Mouse (Mus musculus): ENCODE results near the gene Gpt2. TPM values are rescaled to one million over a fixed set of nuclear protein-coding genes. Genes with fewer than 3 reads are reported as not detected.

Gpt2 gene
- polyA plus RNA-seq, 1 experiment from 2014 or later = 39.1 TPM

DNA sequence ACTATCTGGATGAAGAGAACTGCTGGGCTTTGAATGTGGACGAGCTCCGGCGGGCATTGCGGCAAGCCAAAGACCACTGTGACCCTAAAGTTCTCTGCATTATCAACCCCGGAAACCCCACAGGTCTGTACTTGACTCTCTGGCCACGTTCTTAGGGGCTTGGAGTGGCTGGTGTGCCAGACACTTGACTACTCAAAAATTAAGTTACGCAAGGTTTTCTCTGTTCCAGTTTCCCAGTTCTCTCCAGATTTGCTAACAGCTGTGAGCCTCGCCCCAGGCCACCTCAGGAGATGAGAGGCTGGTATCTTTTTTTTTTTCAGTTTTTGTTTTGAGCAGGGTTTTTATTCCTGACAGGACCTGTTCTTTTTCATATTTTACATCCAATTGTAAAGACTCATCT, 19.9 kb downstream of the Gpt2 start:
- ATAC-seq = no peak
- H3K4me2 ChIP-seq (ENCODE audit: low read length) = no peak overlapping the region
- no peaks in the 10 kb centered on the region for H3K9me3 ChIP-seq (ENCODE audit: control insufficient read depth, low read length)
- H3K4me3 ChIP-seq (replicated peaks; ENCODE audit: low read length) = no peak overlapping the region
- no peak overlapping the region for H3K9ac ChIP-seq (replicated peaks; ENCODE audit: low read depth, low read length)
- H3K27me3 ChIP-seq (replicated peaks; ENCODE audit: control insufficient read depth, insufficient read depth, low read length) = no peaks in the 10 kb centered on the region
- peaks cover 32% of the 10 kb centered on the region for H3K36me3 ChIP-seq (ENCODE audit: control insufficient read depth, insufficient read depth)
- no peaks in the 10 kb centered on the region for H3K4me1 ChIP-seq (replicated peaks; ENCODE audit: control insufficient read depth, insufficient read depth, low read length)
- no peak overlapping the region for H3K27ac ChIP-seq (ENCODE audit: low read length)
- 90% methylated on average over 8 of the region's 8 CpGs for WGBS

DNA sequence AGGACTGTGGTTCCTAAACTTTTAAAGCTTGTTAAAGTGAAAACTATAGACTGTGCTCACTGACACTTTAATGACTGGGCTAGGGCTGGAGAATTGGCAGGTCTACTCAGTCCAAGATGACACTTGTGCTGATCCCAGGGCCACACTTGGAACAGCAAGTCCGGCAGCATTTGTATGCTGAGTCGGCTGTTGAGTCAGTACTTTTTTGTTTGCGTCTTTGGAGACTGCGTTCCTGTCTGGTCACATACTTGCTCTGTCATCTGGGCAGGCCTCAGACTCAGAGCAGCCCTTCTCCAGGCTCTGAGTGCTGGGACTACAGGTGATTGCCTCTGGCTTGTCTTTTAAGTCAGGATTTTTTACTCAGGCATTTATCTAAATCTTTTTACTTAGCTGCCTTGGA, 20.9 kb downstream of the Gpt2 start:
- no peaks in the 10 kb centered on the region for H3K27me3 ChIP-seq (replicated peaks; ENCODE audit: control insufficient read depth, insufficient read depth, low read length)
- no peaks in the 10 kb centered on the region for H3K4me1 ChIP-seq (replicated peaks; ENCODE audit: control insufficient read depth, insufficient read depth, low read length)
- no peaks in the 10 kb centered on the region for H3K9me3 ChIP-seq (ENCODE audit: control insufficient read depth, low read length)
- no peak overlapping the region for H3K9ac ChIP-seq (replicated peaks; ENCODE audit: low read depth, low read length)
- peaks cover 31% of the 10 kb centered on the region for H3K36me3 ChIP-seq (ENCODE audit: control insufficient read depth, insufficient read depth)
- no peak overlapping the region for H3K4me3 ChIP-seq (replicated peaks; ENCODE audit: low read length)
- H3K4me2 ChIP-seq (ENCODE audit: low read length) = no peak overlapping the region
- no peak for ATAC-seq
- no peak overlapping the region for H3K27ac ChIP-seq (ENCODE audit: low read length)
- WGBS = 85% methylated on average over 4 of the region's 4 CpGs

GRCm38 (mm10) chr8:85515391-85515790, 23.0 kb downstream of the Gpt2 start:
- Histone ChIP-seq H3K9me3 (ENCODE audit: control insufficient read depth, low read length) (no peaks in the 10 kb centered on the region), H3K9ac (replicated peaks; ENCODE audit: low read depth, low read length) (no peak overlapping the region), H3K36me3 (ENCODE audit: control insufficient read depth, insufficient read depth) (peaks cover 31% of the 10 kb centered on the region), H3K27me3 (replicated peaks; ENCODE audit: control insufficient read depth, insufficient read depth, low read length) (no peaks in the 10 kb centered on the region), H3K4me1 (replicated peaks; ENCODE audit: control insufficient read depth, insufficient read depth, low read length) (no peaks in the 10 kb centered on the region), H3K4me3 (replicated peaks; ENCODE audit: low read length) (no peak overlapping the region), H3K27ac (ENCODE audit: low read length) (no peak overlapping the region), H3K4me2 (ENCODE audit: low read length) (no peak overlapping the region)
- 83% methylated on average over 7 of the region's 7 CpGs for WGBS
- no peak for ATAC-seq

- Histone ChIP-seq H3K9me3 (ENCODE audit: control insufficient read depth, low read length) (no peaks in the 10 kb centered on the region), H3K36me3 (ENCODE audit: control insufficient read depth, insufficient read depth) (peaks cover 31% of the 10 kb centered on the region), H3K4me2 (ENCODE audit: low read length) (no peak overlapping the region), H3K4me1 (replicated peaks; ENCODE audit: control insufficient read depth, insufficient read depth, low read length) (no peaks in the 10 kb centered on the region), H3K4me3 (replicated peaks; ENCODE audit: low read length) (no peak overlapping the region), H3K27ac (ENCODE audit: low read length) (no peak overlapping the region), H3K9ac (replicated peaks; ENCODE audit: low read depth, low read length) (no peak overlapping the region), H3K27me3 (replicated peaks; ENCODE audit: control insufficient read depth, insufficient read depth, low read length) (no peaks in the 10 kb centered on the region)
- 85% methylated on average over 4 of the region's 4 CpGs for WGBS
- no peak for ATAC-seq
These were observed 25.0 kb downstream of the Gpt2 start for GRCm38 (mm10) chr8:85517336-85517735.

GRCm38 (mm10) chr8:85517956-85518355, 25.6 kb downstream of the Gpt2 start:
- no peak for ATAC-seq

GRCm38 (mm10) chr8:85520586-85520985, 28.2 kb downstream of the Gpt2 start:
- peaks cover 24% of the 10 kb centered on the region for H3K36me3 ChIP-seq (ENCODE audit: control insufficient read depth, insufficient read depth)
- ATAC-seq = no peak
- H3K27me3 ChIP-seq (replicated peaks; ENCODE audit: control insufficient read depth, insufficient read depth, low read length) = no peaks in the 10 kb centered on the region
- no peak overlapping the region for H3K9ac ChIP-seq (replicated peaks; ENCODE audit: low read depth, low read length)
- no peaks in the 10 kb centered on the region for H3K9me3 ChIP-seq (ENCODE audit: control insufficient read depth, low read length)
- H3K27ac ChIP-seq (ENCODE audit: low read length) = no peak overlapping the region
- 94% methylated on average over 4 of the region's 4 CpGs for WGBS
- H3K4me3 ChIP-seq (replicated peaks; ENCODE audit: low read length) = no peak overlapping the region
- no peak overlapping the region for H3K4me2 ChIP-seq (ENCODE audit: low read length)
- H3K4me1 ChIP-seq (replicated peaks; ENCODE audit: control insufficient read depth, insufficient read depth, low read length) = no peaks in the 10 kb centered on the region

More at GRCm38 (mm10) chr8:85517956-85518355, 25.6 kb downstream of the Gpt2 start:
- H3K36me3 ChIP-seq (ENCODE audit: control insufficient read depth, insufficient read depth) = peaks cover 31% of the 10 kb centered on the region
- H3K9me3 ChIP-seq (ENCODE audit: control insufficient read depth, low read length) = no peaks in the 10 kb centered on the region
- H3K4me1 ChIP-seq (replicated peaks; ENCODE audit: control insufficient read depth, insufficient read depth, low read length) = no peaks in the 10 kb centered on the region
- H3K4me3 ChIP-seq (replicated peaks; ENCODE audit: low read length) = no peak overlapping the region
- H3K27me3 ChIP-seq (replicated peaks; ENCODE audit: control insufficient read depth, insufficient read depth, low read length) = no peaks in the 10 kb centered on the region
- H3K27ac ChIP-seq (ENCODE audit: low read length) = no peak overlapping the region
- H3K4me2 ChIP-seq (ENCODE audit: low read length) = no peak overlapping the region
- 92% methylated on average over 10 of the region's 10 CpGs for WGBS
- no peak overlapping the region for H3K9ac ChIP-seq (replicated peaks; ENCODE audit: low read depth, low read length)

GRCm38 (mm10) chr8:85521332-85521731, 29.0 kb downstream of the Gpt2 start:
- Histone ChIP-seq H3K27ac (ENCODE audit: low read length) (no peak overlapping the region), H3K9ac (replicated peaks; ENCODE audit: low read depth, low read length) (no peak overlapping the region), H3K4me3 (replicated peaks; ENCODE audit: low read length) (no peak overlapping the region), H3K36me3 (ENCODE audit: control insufficient read depth, insufficient read depth) (peaks cover 26% of the 10 kb centered on the region), H3K9me3 (ENCODE audit: control insufficient read depth, low read length) (no peaks in the 10 kb centered on the region), H3K27me3 (replicated peaks; ENCODE audit: control insufficient read depth, insufficient read depth, low read length) (no peaks in the 10 kb centered on the region), H3K4me2 (ENCODE audit: low read length) (no peak overlapping the region), H3K4me1 (replicated peaks; ENCODE audit: control insufficient read depth, insufficient read depth, low read length) (no peaks in the 10 kb centered on the region)
- WGBS = 90% methylated on average over 8 of the region's 8 CpGs
- ATAC-seq = no peak

GRCm38 (mm10) chr8:85524086-85524485, 31.7 kb downstream of the Gpt2 start:
- H3K36me3 ChIP-seq (ENCODE audit: control insufficient read depth, insufficient read depth) = peaks cover 25% of the 10 kb centered on the region
- no peak overlapping the region for H3K27ac ChIP-seq (ENCODE audit: low read length)
- no peak overlapping the region for H3K4me2 ChIP-seq (ENCODE audit: low read length)
- 98% methylated on average over 7 of the region's 7 CpGs for WGBS
- no peaks in the 10 kb centered on the region for H3K27me3 ChIP-seq (replicated peaks; ENCODE audit: control insufficient read depth, insufficient read depth, low read length)
- H3K9ac ChIP-seq (replicated peaks; ENCODE audit: low read depth, low read length) = no peak overlapping the region
- H3K9me3 ChIP-seq (ENCODE audit: control insufficient read depth, low read length) = no peaks in the 10 kb centered on the region
- no peak for ATAC-seq
- no peak overlapping the region for H3K4me3 ChIP-seq (replicated peaks; ENCODE audit: low read length)
- no peaks in the 10 kb centered on the region for H3K4me1 ChIP-seq (replicated peaks; ENCODE audit: control insufficient read depth, insufficient read depth, low read length)

GRCm38 (mm10) chr8:85526105-85526504, 33.7 kb downstream of the Gpt2 start:
- no peak overlapping the region for H3K9ac ChIP-seq (replicated peaks; ENCODE audit: low read depth, low read length)
- no peaks in the 10 kb centered on the region for H3K27me3 ChIP-seq (replicated peaks; ENCODE audit: control insufficient read depth, insufficient read depth, low read length)
- no peak for ATAC-seq
- no peak overlapping the region for H3K4me2 ChIP-seq (ENCODE audit: low read length)
- H3K4me3 ChIP-seq (replicated peaks; ENCODE audit: low read length) = no peak overlapping the region
- no peak overlapping the region for H3K27ac ChIP-seq (ENCODE audit: low read length)
- no peaks in the 10 kb centered on the region for H3K4me1 ChIP-seq (replicated peaks; ENCODE audit: control insufficient read depth, insufficient read depth, low read length)
- peaks cover 16% of the 10 kb centered on the region for H3K36me3 ChIP-seq (ENCODE audit: control insufficient read depth, insufficient read depth)
- H3K9me3 ChIP-seq (ENCODE audit: control insufficient read depth, low read length) = peaks cover 2% of the 10 kb centered on the region; the same call in 1 of the 2 replicates
- 34% methylated on average over 6 of the region's 6 CpGs for WGBS

DNA sequence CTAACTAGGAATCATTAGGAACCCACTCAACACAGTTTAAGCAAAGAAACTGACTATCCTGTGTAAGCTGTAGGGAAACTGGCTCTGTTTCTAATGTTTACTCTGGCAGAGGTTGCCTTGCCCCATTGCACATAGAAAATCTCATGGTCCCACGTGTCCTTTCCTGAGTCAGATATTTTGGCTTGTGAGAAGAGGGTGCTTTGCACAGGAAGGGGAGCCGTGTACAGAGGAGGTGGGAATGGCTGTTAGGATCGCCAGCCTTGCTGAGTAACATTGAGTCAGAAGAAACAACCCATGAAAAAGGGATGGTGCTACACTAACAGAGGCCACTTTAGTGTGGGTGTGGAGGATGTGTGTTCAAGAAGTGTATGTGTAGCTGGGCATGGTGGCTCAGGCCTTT, 36.6 kb downstream of the Gpt2 start:
- H3K36me3 ChIP-seq (ENCODE audit: control insufficient read depth, insufficient read depth) = peaks cover 11% of the 10 kb centered on the region
- H3K4me3 ChIP-seq (replicated peaks; ENCODE audit: low read length) = no peak overlapping the region
- no peak overlapping the region for H3K27ac ChIP-seq (ENCODE audit: low read length)
- WGBS = 92% methylated on average over 3 of the region's 3 CpGs
- H3K27me3 ChIP-seq (replicated peaks; ENCODE audit: control insufficient read depth, insufficient read depth, low read length) = no peaks in the 10 kb centered on the region
- ATAC-seq = no peak
- no peak overlapping the region for H3K4me2 ChIP-seq (ENCODE audit: low read length)
- peaks cover 2% of the 10 kb centered on the region; the same call in 1 of the 2 replicates for H3K9me3 ChIP-seq (ENCODE audit: control insufficient read depth, low read length)
- H3K4me1 ChIP-seq (replicated peaks; ENCODE audit: control insufficient read depth, insufficient read depth, low read length) = no peaks in the 10 kb centered on the region
- no peak overlapping the region for H3K9ac ChIP-seq (replicated peaks; ENCODE audit: low read depth, low read length)

Measured in forebrain, embryonic 16.5 days (tissue).